Mouse (Mus musculus): ENCODE data around the gene Chtop. TPM values are rescaled to one million over a fixed set of nuclear protein-coding genes. Genes with fewer than 3 reads are reported as not detected.

Chtop gene
- total and polyA plus RNA-seq, 2 experiments from 2014 or later, result 85.1 to 117 TPM

DNA sequence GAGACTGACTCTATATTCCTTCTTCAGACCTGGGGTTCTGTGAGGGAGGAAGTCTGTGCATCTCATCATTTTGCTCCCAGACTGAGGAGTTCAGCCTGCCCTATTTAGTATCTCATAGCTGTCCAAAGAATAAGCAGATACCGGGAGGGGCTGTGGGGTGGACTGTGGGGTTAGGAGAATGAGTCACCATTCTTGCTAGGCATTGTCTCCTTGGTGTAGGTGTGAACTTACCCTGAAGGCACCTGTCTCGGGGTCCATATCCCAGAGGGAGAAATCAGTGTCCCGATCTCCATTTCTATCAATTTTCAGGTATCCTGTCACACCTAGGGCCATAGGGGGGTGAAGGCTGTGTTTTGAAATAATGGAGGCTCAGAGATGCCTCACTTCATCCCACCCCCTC is 47.4 kb downstream of the Chtop start:
- H3K4me3 ChIP-seq (ENCODE audit: low read depth, low read length), result no peak overlapping the region
- H3K9me3 ChIP-seq (replicated peaks; ENCODE audit: control insufficient read depth, low read length), result no peaks in the 10 kb centered on the region
- H3K9ac ChIP-seq (replicated peaks; ENCODE audit: low read depth, low read length), result no peak overlapping the region
- H3K27me3 ChIP-seq (ENCODE audit: control insufficient read depth, insufficient read depth, low read length), result peaks cover 17% of the 10 kb centered on the region
- H3K4me1 ChIP-seq (ENCODE audit: control insufficient read depth, insufficient read depth), result no peaks in the 10 kb centered on the region
- H3K36me3 ChIP-seq (replicated peaks; ENCODE audit: control insufficient read depth, insufficient read depth, low read length), result peaks cover 3% of the 10 kb centered on the region; the same call in 1 of the 2 replicates
- no peak overlapping the region for H3K4me2 ChIP-seq (ENCODE audit: low read depth, low read length)
- no peak for TF ChIP-seq CTCF (IDR thresholded peaks at IDR 0.05; ENCODE audit: low read depth)
- no peak for TF ChIP-seq EP300 (IDR thresholded peaks at IDR 0.05; ENCODE audit: low read depth)
- no peak overlapping the region for H3K27ac ChIP-seq (ENCODE audit: low read depth)
- 78% methylated on average over 3 of the region's 3 CpGs for WGBS
- no peak for ATAC-seq (ENCODE audit: insufficient read depth, low read depth)
- no peak for DNase-seq (ENCODE audit: low spot score)

DNA sequence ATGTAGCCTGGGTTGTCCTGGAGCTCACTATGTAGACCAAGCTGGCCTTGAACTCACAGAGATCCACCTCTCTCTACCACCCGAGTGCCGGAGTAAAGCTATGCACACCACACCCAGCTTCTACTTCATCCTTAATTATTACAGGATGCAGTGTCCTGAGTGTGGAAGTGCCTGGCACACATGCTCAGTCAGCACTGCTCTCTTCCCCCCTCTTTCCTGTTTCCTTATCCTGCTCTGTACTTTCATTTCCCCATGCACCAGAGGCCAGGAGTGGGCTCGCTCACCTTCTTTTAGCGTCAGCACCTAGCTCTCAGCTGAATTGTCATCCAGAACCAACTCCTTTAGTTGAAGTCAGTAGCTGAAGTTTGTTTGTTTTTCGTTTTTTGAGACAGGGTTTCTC is 49.0 kb downstream of the Chtop start:
- no peak for DNase-seq (ENCODE audit: low spot score)
- H3K9ac ChIP-seq (replicated peaks; ENCODE audit: low read depth, low read length), result no peak overlapping the region
- H3K27me3 ChIP-seq (ENCODE audit: control insufficient read depth, insufficient read depth, low read length), result peaks cover 17% of the 10 kb centered on the region
- no peak for TF ChIP-seq EP300 (IDR thresholded peaks at IDR 0.05; ENCODE audit: low read depth)
- H3K4me1 ChIP-seq (ENCODE audit: control insufficient read depth, insufficient read depth), result no peaks in the 10 kb centered on the region
- no peak overlapping the region for H3K27ac ChIP-seq (ENCODE audit: low read depth)
- H3K4me2 ChIP-seq (ENCODE audit: low read depth, low read length), result no peak overlapping the region
- 56% methylated on average over 5 of the region's 5 CpGs for WGBS
- no peak overlapping the region for H3K4me3 ChIP-seq (ENCODE audit: low read depth, low read length)
- no peak for ATAC-seq (ENCODE audit: insufficient read depth, low read depth)
- peaks cover 18% of the 10 kb centered on the region; the same call in 1 of the 2 replicates for H3K36me3 ChIP-seq (replicated peaks; ENCODE audit: control insufficient read depth, insufficient read depth, low read length)
- no peaks in the 10 kb centered on the region for H3K9me3 ChIP-seq (replicated peaks; ENCODE audit: control insufficient read depth, low read length)

DNA sequence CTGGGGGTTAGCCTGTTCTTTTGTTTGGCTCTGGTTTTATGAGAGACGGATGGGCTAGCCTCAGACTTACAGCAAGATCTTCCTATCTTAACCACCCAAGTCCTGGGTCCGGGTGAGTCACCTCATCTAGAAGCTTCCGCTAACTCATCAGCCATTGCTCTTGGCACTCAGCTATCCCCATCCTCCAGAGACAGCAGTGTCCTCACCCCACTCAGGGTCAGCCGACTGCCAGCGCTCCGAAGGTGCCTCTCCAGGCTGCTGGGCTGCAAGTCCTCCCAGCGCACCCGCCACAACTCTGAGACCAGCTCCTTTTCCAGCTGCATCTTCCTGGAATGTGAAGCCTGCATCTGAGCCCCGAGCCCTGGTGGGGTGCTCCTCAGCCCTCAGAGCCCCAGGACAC is 49.6 kb downstream of the Chtop start:
- no peaks in the 10 kb centered on the region for H3K9me3 ChIP-seq (replicated peaks; ENCODE audit: control insufficient read depth, low read length)
- H3K27ac ChIP-seq (ENCODE audit: low read depth), result no peak overlapping the region
- no peak overlapping the region for H3K4me2 ChIP-seq (ENCODE audit: low read depth, low read length)
- H3K27me3 ChIP-seq (ENCODE audit: control insufficient read depth, insufficient read depth, low read length), result peaks cover 13% of the 10 kb centered on the region
- TF ChIP-seq CTCF (IDR thresholded peaks at IDR 0.05; ENCODE audit: low read depth) (no peak), EP300 (IDR thresholded peaks at IDR 0.05; ENCODE audit: low read depth) (no peak)
- no peak overlapping the region for H3K9ac ChIP-seq (replicated peaks; ENCODE audit: low read depth, low read length)
- ATAC-seq (ENCODE audit: insufficient read depth, low read depth), result no peak
- peaks cover 19% of the 10 kb centered on the region; the same call in 1 of the 2 replicates for H3K36me3 ChIP-seq (replicated peaks; ENCODE audit: control insufficient read depth, insufficient read depth, low read length)
- no peaks in the 10 kb centered on the region for H3K4me1 ChIP-seq (ENCODE audit: control insufficient read depth, insufficient read depth)
- WGBS, result 72% methylated on average over 9 of the region's 9 CpGs
- H3K4me3 ChIP-seq (ENCODE audit: low read depth, low read length), result no peak overlapping the region
- DNase-seq (ENCODE audit: low spot score), result no peak

DNA sequence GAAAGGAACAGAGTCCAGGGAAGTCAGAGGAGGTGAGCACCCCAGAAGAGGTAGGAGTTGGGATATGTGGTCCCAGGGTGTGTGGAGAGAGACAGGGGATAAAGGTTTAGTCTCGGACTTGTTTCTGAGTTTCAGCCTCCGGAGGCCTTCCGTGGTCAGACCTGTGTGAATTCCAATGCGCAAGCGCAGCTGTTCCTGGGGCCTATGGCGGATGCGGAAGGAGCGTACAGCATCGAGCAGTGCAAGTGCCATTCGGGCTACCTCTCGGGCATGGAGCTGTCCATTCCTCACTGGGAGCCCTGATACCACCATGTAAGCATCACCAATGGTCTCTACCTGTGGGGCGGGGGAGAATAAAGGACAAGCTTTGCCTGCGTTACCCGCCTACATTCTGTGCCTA is 54.4 kb downstream of the Chtop start:
- peaks cover 23% of the 10 kb centered on the region; the same call in 1 of the 2 replicates for H3K36me3 ChIP-seq (replicated peaks; ENCODE audit: control insufficient read depth, insufficient read depth, low read length)
- H3K4me2 ChIP-seq (ENCODE audit: low read depth, low read length), result no peak overlapping the region
- H3K9me3 ChIP-seq (replicated peaks; ENCODE audit: control insufficient read depth, low read length), result no peaks in the 10 kb centered on the region
- no peaks in the 10 kb centered on the region for H3K27me3 ChIP-seq (ENCODE audit: control insufficient read depth, insufficient read depth, low read length)
- 88% methylated on average over 14 of the region's 14 CpGs for WGBS
- H3K4me3 ChIP-seq (ENCODE audit: low read depth, low read length), result no peak overlapping the region
- no peak overlapping the region for H3K27ac ChIP-seq (ENCODE audit: low read depth)
- no peak overlapping the region for H3K9ac ChIP-seq (replicated peaks; ENCODE audit: low read depth, low read length)
- H3K4me1 ChIP-seq (ENCODE audit: control insufficient read depth, insufficient read depth), result peaks cover 6% of the 10 kb centered on the region; the same call in 1 of the 2 replicates
- no peak for TF ChIP-seq CTCF (IDR thresholded peaks at IDR 0.05; ENCODE audit: low read depth)
- DNase-seq (ENCODE audit: low spot score), result no peak
- no peak for ATAC-seq (ENCODE audit: insufficient read depth, low read depth)

DNA sequence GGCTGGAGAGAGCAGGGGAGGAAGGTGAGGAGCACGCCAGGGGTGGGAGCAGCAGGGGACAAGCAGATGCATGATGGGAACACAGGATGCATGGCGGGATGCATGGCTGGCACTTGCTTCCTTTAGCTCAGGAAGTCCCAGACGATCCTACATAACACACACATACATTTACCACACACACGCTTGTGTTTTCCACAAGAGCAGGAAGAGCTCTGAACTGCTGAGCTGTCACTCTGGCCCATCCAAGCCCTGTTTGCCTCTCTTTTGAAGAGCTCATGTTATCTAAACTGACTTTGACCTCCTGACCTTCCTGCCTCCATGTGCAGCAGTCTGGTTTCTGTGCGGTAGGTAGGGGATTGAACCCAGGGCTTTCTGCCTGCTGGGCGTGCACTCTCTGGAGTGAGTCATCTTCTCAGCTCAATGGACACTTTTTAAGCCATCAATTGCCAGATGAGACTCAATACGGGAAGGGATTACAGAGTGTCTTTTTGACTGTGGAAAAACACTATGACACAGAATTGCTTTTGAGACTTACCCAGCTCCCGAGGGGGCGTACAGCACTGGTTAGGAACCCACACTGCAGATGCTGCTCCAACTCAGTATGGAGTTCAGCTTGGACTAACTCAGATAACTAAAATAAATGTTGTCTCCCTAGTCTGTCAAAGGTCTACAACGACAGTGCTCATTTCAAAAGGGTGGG is 57.8 kb downstream of the Chtop start:
- peaks cover 6% of the 10 kb centered on the region; the same call in 1 of the 2 replicates for H3K4me1 ChIP-seq (ENCODE audit: control insufficient read depth, insufficient read depth)
- ATAC-seq (ENCODE audit: insufficient read depth, low read depth) (no peak), DNase-seq (ENCODE audit: low spot score) (no peak)
- H3K4me3 ChIP-seq (ENCODE audit: low read depth, low read length), result peak overlapping the region; percentile 15; the same call in 1 of the 2 replicates
- H3K27ac ChIP-seq (ENCODE audit: low read depth), result peak overlapping the region; percentile 16
- H3K9me3 ChIP-seq (replicated peaks; ENCODE audit: control insufficient read depth, low read length), result no peaks in the 10 kb centered on the region
- H3K27me3 ChIP-seq (ENCODE audit: control insufficient read depth, insufficient read depth, low read length), result no peaks in the 10 kb centered on the region
- TF ChIP-seq CTCF (IDR thresholded peaks at IDR 0.05; ENCODE audit: low read depth) (no peak), EP300 (IDR thresholded peaks at IDR 0.05; ENCODE audit: low read depth) (0 out of 2 replicates have a peak, but pooled peaks have one; percentile 30)
- H3K9ac ChIP-seq (replicated peaks; ENCODE audit: low read depth, low read length), result no peak overlapping the region
- H3K36me3 ChIP-seq (replicated peaks; ENCODE audit: control insufficient read depth, insufficient read depth, low read length), result peaks cover 16% of the 10 kb centered on the region; the same call in 1 of the 2 replicates
- H3K4me2 ChIP-seq (ENCODE audit: low read depth, low read length), result peak overlapping the region; percentile 40
- WGBS, result 45% methylated on average over 10 of the region's 10 CpGs
